Mouse (Mus musculus) T-helper 17 cell (primary cell): Measurements from ENCODE around the gene Cela3b.

Experiments used
- in situ Hi-C, 2 experiments: fragments of 300-600 bp; cut with MboI, MseI; formaldehyde crosslinking; loops; 1 replicate in 1 of 2; 2 replicates in 1 of 2; pipeline ENCODE4 v1.15.1; 2025; ENCODE audit warnings: high pct_unique_total_duplicates in 2 of 2

The Cela3b gene

GRCm38 (mm10) chr4:137430502-137430901 lies at the start of gene Cela3b:
TSS of gene Cela3b (minus strand) at chr4:137430540.
- in situ Hi-C loops: no loop called here

- in situ Hi-C loops: no loop called here
These were observed 49.4 kb upstream of the Cela3b start for GRCm38 (mm10) chr4:137479757-137480156.

- in situ Hi-C loops: no loop called here
These were observed 48.0 kb upstream of the Cela3b start for GRCm38 (mm10) chr4:137478306-137478705.

GRCm38 (mm10) chr4:137477611-137478010 lies 47.3 kb upstream of the Cela3b start:
- in situ Hi-C loops: no loop called here

- in situ Hi-C loops: no loop called here
These were observed 46.5 kb upstream of the Cela3b start for GRCm38 (mm10) chr4:137476761-137477237.

- in situ Hi-C loops: no loop called here
These were observed 45.9 kb upstream of the Cela3b start for GRCm38 (mm10) chr4:137476065-137476760.

- in situ Hi-C loops: no loop called here
These were observed 45.1 kb upstream of the Cela3b start for GRCm38 (mm10) chr4:137475271-137476050.

GRCm38 (mm10) chr4:137474694-137475093 lies 44.4 kb upstream of the Cela3b start:
- in situ Hi-C loops: no loop called here

GRCm38 (mm10) chr4:137473701-137474388 lies 43.5 kb upstream of the Cela3b start:
- in situ Hi-C loops: no loop called here

- in situ Hi-C loops: no loop called here
These were observed 42.9 kb upstream of the Cela3b start for GRCm38 (mm10) chr4:137473240-137473639.

GRCm38 (mm10) chr4:137471326-137471725 lies 41.0 kb upstream of the Cela3b start:
- in situ Hi-C loops: no loop called here

GRCm38 (mm10) chr4:137470701-137471317 lies 40.5 kb upstream of the Cela3b start:
- in situ Hi-C loops: no loop called here

GRCm38 (mm10) chr4:137469845-137470692 lies 39.7 kb upstream of the Cela3b start:
- in situ Hi-C loops: no loop called here

GRCm38 (mm10) chr4:137469081-137469844 lies 38.9 kb upstream of the Cela3b start:
- in situ Hi-C loops: no loop called here

- in situ Hi-C loops: no loop called here
These were observed 38.1 kb upstream of the Cela3b start, which contains the start of gene Hspg2 for GRCm38 (mm10) chr4:137468260-137469080. TSS of gene Hspg2 (plus strand) at chr4:137468769.

GRCm38 (mm10) chr4:137467525-137467924 lies 37.2 kb upstream of the Cela3b start:
- in situ Hi-C loops: no loop called here

GRCm38 (mm10) chr4:137466991-137467390 lies 36.7 kb upstream of the Cela3b start:
- in situ Hi-C loops: no loop called here

- in situ Hi-C loops: no loop called here
These were observed 34.9 kb upstream of the Cela3b start for GRCm38 (mm10) chr4:137465125-137465787.
